Mouse (Mus musculus) lung, embryonic 16.5 days (tissue): ENCODE data around the gene Mapk12. TPM values are rescaled to one million over a fixed set of nuclear protein-coding genes. Genes with fewer than 3 reads are reported as not detected.
A peak's percentile ranks its signal among the peaks of the same experiment; 100 is the strongest.

Source experiments
- ATAC-seq: fragments of 200-750 bp; cut with Nextera tagmentation; 2 replicates; pipeline ENCODE4 v1.8.0; 2017; ENCODE audit warnings: low read depth, mild to moderate bottlenecking, moderate library complexity
- H3K27ac ChIP-seq: fragments of 300-500 bp; sonication (generic); 2 replicates; pipeline ENCODE4 v1.5.1; 2014; ENCODE audit warnings: mild to moderate bottlenecking, control low read depth, low read length
- H3K27me3 ChIP-seq: fragments of 300-500 bp; sonication (generic); 2 replicates; pipeline ENCODE4 v1.6.1; 2014; ENCODE audit warnings: low read depth, low read length, mixed read lengths; ENCODE audit not compliant: control insufficient read depth, insufficient read depth
- H3K36me3 ChIP-seq: fragments of 300-500 bp; sonication (generic); 2 replicates; pipeline ENCODE4 v1.6.1; 2014; ENCODE audit warnings: low read length; ENCODE audit not compliant: control insufficient read depth, insufficient read depth
- H3K4me1 ChIP-seq: fragments of 300-500 bp; sonication (generic); replicated peaks from 2 replicates; pipeline ENCODE4 v1.6.1; 2014; ENCODE audit warnings: low read length, mixed read lengths; ENCODE audit not compliant: control insufficient read depth, insufficient read depth
- H3K4me2 ChIP-seq: fragments of 300-500 bp; sonication (generic); 2 replicates; pipeline ENCODE4 v1.6.1; 2014; ENCODE audit warnings: low read depth, low read length, control low read depth
- H3K4me3 ChIP-seq: fragments of 300-500 bp; sonication (generic); 2 replicates; pipeline ENCODE4 v1.5.1; 2014; ENCODE audit warnings: mild to moderate bottlenecking, low read length, control low read depth
- H3K9ac ChIP-seq: fragments of 300-500 bp; sonication (generic); 2 replicates; pipeline ENCODE4 v1.6.1; 2014; ENCODE audit warnings: low read length, control low read depth
- H3K9me3 ChIP-seq: fragments of 300-500 bp; sonication (generic); 2 replicates; pipeline ENCODE4 v1.6.1; 2016; ENCODE audit warnings: low read length; ENCODE audit not compliant: control insufficient read depth
- WGBS: fragments of 180-500 bp; shearing (Covaris S2); extraction: QIAGEN DNeasy Blood & Tissue Kit; methylation state at CpG from one replicate; pipeline ENCODE4 v1.1.7; 2014; 5-methylcytosine and 5-hydroxymethylcytosine counted together
- polyA plus RNA-seq: library from polyadenylated mRNA; unstranded; fragments of >200 nt; fragmentation: Nextera tagmentation; extraction: Ambion mirVana; gene quantifications from 2 replicates; pipeline ENCODE4 v1.2.1, GENCODE M21; 2015

Gene Mapk12
- polyA plus RNA-seq, 1 experiment from 2014 or later: 12.2 TPM

DNA sequence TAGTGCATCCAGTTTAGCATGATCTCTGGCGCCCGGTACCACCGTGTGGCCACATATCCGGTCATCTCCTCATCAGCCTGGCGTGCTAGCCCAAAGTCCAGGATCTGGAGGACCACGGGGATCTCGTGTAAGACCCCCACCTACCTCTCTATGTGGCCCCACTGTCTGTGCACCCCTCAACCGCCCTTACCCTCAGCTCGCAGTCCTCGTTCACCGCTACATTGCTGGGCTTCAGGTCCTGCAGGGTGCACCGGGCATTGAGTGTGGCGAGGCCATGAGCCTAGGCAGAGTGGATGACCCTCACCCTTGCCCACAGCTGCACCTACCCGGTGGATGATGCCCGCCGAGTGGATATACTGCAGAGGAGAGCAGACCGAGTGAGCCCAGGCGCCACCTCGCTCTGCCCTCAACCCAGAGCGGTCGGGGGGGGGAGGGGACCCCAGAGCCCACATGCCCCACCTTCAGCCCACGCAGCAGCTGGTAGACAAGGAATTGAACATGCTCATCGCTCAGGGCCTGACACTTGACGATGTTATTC lies 5.4 kb upstream of the Mapk12 start:
- no peaks in the 10 kb centered on the region for H3K9me3 ChIP-seq
- H3K9ac ChIP-seq: no peak overlapping the region
- ATAC-seq: no peak
- H3K27ac ChIP-seq: no peak overlapping the region
- no peak overlapping the region for H3K4me3 ChIP-seq
- 66% methylated on average over 24 of the region's 24 CpGs for WGBS
- no peaks in the 10 kb centered on the region for H3K36me3 ChIP-seq
- peak overlapping the region; percentile 49 for H3K4me2 ChIP-seq
- peaks cover 32% of the 10 kb centered on the region for H3K4me1 ChIP-seq
- H3K27me3 ChIP-seq: peaks cover 51% of the 10 kb centered on the region

- ATAC-seq: no peak
- H3K27me3 ChIP-seq: peaks cover 60% of the 10 kb centered on the region
Measured at GRCm38 (mm10) chr15:89144965-89145364, 4.5 kb upstream of the Mapk12 start.

GRCm38 (mm10) chr15:89143134-89143533 lies 2.6 kb upstream of the Mapk12 start:
- H3K36me3 ChIP-seq: no peaks in the 10 kb centered on the region
- peaks cover 32% of the 10 kb centered on the region for H3K4me1 ChIP-seq
- whole genome bisulfite sequencing: 49% methylated on average over 2 of the region's 2 CpGs
- no peak overlapping the region for H3K27ac ChIP-seq
- no peak for ATAC-seq
- no peak overlapping the region for H3K4me3 ChIP-seq
- no peaks in the 10 kb centered on the region for H3K9me3 ChIP-seq
- H3K9ac ChIP-seq: no peak overlapping the region
- H3K4me2 ChIP-seq: no peak overlapping the region
- H3K27me3 ChIP-seq: peaks cover 55% of the 10 kb centered on the region

More at GRCm38 (mm10) chr15:89144965-89145364, 4.5 kb upstream of the Mapk12 start:
- WGBS: 79% methylated on average over 11 of the region's 11 CpGs
- Histone ChIP-seq H3K4me1 (peaks cover 33% of the 10 kb centered on the region), H3K4me3 (no peak overlapping the region), H3K36me3 (no peaks in the 10 kb centered on the region), H3K4me2 (no peak overlapping the region), H3K9ac (no peak overlapping the region), H3K27ac (no peak overlapping the region), H3K9me3 (no peaks in the 10 kb centered on the region)

DNA sequence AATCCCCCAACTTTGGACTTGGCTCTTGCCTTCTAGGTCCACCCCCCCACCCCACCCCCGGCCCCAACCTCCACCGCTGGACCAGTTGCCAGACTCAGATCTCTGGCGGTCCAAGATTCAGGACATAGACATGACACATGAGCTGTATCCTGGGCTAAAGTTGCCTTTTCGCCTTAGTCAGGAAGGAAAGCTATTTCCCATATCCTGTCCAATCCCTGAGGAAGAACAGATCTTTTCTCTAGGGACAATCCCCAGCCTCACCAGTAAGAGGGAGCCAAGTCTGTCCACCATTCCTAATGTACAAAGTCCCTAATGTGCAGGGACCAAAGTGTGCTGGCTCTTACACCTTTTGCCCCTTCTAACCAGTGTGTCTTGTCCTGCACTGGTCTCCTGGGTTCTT lies 1.4 kb upstream of the Mapk12 start:
- peaks cover 44% of the 10 kb centered on the region for H3K27me3 ChIP-seq

GRCm38 (mm10) chr15:89141443-89141842 lies 940 bp upstream of the Mapk12 start:
- WGBS: 14% methylated on average over 5 of the region's 5 CpGs

More for the DNA sequence above, 1.4 kb upstream of the Mapk12 start:
- Histone ChIP-seq H3K4me2 (0 out of 2 replicates have a peak overlapping the region, but pooled peaks have one; percentile 6), H3K36me3 (no peaks in the 10 kb centered on the region), H3K27ac (no peak overlapping the region), H3K9me3 (no peaks in the 10 kb centered on the region), H3K4me1 (peaks cover 22% of the 10 kb centered on the region), H3K9ac (no peak overlapping the region), H3K4me3 (no peak overlapping the region)
- WGBS: 38% methylated on average over 4 of the region's 4 CpGs
- ATAC-seq: no peak

DNA sequence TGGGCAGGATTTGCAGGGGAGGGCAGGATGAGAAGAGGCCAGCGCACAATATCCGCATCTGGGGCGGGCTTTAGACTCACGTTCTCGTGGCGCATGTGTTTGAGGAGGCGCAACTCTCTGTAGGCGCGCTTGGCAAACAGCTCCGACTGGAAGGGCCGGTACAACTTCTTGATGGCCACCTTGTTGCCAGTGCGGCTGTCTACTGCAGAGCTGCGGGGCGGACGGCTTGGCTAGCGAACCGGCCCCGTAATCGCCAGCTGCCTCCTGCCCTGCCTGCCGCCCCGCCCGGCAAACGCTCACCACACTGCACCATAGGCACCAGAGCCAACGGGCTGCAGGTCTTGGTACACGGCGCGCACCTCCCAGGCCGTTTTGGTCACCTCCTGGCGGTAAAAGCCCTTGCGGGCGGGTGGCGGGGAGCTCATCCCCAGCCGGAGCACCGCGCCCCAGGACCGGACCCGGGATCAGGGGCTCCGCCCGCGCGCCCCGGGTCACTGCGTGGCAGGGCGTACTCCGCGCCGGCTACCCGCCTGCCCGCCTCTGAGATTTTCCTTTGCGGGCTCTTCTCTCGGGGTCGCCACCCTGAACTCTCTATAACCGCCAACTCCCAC lies 350 bp downstream of the Mapk12 start:
- peak overlapping the region; percentile 60 for H3K4me3 ChIP-seq
- no peaks in the 10 kb centered on the region for H3K9me3 ChIP-seq
- peak overlapping the region; percentile 71 for H3K9ac ChIP-seq
- H3K4me1 ChIP-seq: peaks cover 15% of the 10 kb centered on the region
- no peaks in the 10 kb centered on the region for H3K36me3 ChIP-seq
- WGBS: 0% methylated on average over 53 of the region's 53 CpGs
- H3K27ac ChIP-seq: peak overlapping the region; percentile 37
- peak overlapping the region; percentile 91 for H3K4me2 ChIP-seq
- peak; percentile 42; the same call in 1 of the 2 replicates for ATAC-seq
- peaks cover 32% of the 10 kb centered on the region for H3K27me3 ChIP-seq

More at GRCm38 (mm10) chr15:89141443-89141842, 940 bp upstream of the Mapk12 start:
- Histone ChIP-seq H3K4me1 (peaks cover 17% of the 10 kb centered on the region), H3K4me2 (peak overlapping the region; percentile 91; the same call in 1 of the 2 replicates), H3K36me3 (no peaks in the 10 kb centered on the region), H3K4me3 (no peak overlapping the region), H3K27ac (no peak overlapping the region), H3K9ac (no peak overlapping the region), H3K9me3 (no peaks in the 10 kb centered on the region), H3K27me3 (peaks cover 42% of the 10 kb centered on the region)
- ATAC-seq: no peak

DNA sequence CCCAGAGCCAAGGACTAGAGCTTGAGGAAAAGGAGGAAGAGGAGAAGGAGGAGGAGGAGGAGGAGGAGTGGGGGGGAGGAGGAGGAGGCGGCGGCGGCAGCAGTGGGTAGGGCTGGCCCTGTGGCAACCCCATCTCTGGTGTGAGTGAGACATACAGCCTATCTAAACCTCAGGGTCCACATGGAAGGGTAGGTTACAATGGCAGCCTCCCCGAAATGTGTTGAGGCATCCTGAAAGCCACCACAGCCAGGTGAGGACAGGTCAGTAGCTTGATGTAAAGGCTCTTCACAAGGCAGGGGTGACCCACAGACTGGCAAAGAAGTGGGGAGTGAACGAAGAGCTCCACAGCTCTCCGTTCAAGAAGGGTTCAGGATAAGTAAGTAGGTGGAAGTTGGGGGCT lies 2.0 kb downstream of the Mapk12 start:
- Histone ChIP-seq H3K36me3 (no peaks in the 10 kb centered on the region), H3K4me1 (peaks cover 15% of the 10 kb centered on the region), H3K9me3 (no peaks in the 10 kb centered on the region), H3K27ac (no peak overlapping the region), H3K4me2 (no peak overlapping the region), H3K27me3 (peaks cover 30% of the 10 kb centered on the region), H3K9ac (no peak overlapping the region), H3K4me3 (no peak overlapping the region)
- ATAC-seq: no peak
- WGBS: 91% methylated on average over 6 of the region's 6 CpGs

GRCm38 (mm10) chr15:89138046-89138405 lies 2.5 kb downstream of the Mapk12 start:
- Histone ChIP-seq H3K36me3 (no peaks in the 10 kb centered on the region), H3K4me2 (no peak overlapping the region), H3K9ac (no peak overlapping the region), H3K9me3 (no peaks in the 10 kb centered on the region), H3K27ac (no peak overlapping the region), H3K27me3 (peaks cover 30% of the 10 kb centered on the region), H3K4me1 (peaks cover 15% of the 10 kb centered on the region), H3K4me3 (no peak overlapping the region)
- 77% methylated on average over 7 of the region's 7 CpGs for WGBS
- ATAC-seq: no peak

DNA sequence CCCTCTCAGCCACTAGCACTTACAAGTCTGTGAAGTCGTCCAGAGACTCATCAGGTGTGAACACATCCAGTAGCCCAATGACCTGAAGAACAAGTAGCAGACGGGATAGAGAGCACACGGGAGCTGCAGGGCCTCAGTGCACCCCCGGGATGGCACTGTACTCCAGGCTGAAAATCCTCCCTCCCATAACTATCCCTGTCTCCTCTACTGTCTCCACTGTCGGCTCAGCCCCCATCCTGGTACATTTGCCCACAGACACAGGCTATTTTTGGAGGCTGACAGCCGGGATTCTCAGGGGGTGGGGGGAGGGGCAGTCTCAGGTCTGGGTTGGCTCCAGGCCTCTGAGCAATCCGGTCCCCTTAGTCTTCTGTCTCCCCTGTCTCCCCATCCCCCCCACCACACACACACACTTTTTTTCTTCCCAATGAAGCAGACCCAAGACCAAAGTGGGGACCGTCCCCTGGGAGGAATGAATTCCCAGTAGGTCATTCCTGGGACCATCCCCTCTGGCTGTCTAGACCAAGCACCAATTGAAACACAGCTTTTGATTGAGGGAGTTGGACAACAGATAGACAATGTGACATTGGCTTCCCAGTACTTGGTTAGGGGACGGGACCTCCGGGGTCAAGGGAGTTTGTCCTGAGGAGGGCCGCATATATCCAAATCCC lies 3.0 kb downstream of the Mapk12 start:
- H3K4me1 ChIP-seq: peaks cover 15% of the 10 kb centered on the region
- H3K4me2 ChIP-seq: no peak overlapping the region
- WGBS: 70% methylated on average over 11 of the region's 11 CpGs
- peaks cover 30% of the 10 kb centered on the region for H3K27me3 ChIP-seq
- no peak overlapping the region for H3K9ac ChIP-seq
- H3K27ac ChIP-seq: no peak overlapping the region
- H3K4me3 ChIP-seq: no peak overlapping the region
- H3K36me3 ChIP-seq: no peaks in the 10 kb centered on the region
- no peaks in the 10 kb centered on the region for H3K9me3 ChIP-seq
- ATAC-seq: no peak
